Comparison of ENCODE assay signal across 16 mouse cellular contexts in genomic region chr15:13434608-13435007, GRCm38 (mm10).
"Had no signal": no experiment of that assay in that cellular context is flagged by ENCODE, and none has a peak within 500 bp of the region (broad histone marks: within the 10 kb centered on the region; RNA-seq: fewer than 3 reads in every experiment).

No protein-coding gene starts in this region.

- ATAC-seq: midbrain, embryonic 16.5 days had no signal

- H3K4me2 ChIP-seq: midbrain, embryonic 12.5 days; neural tube, embryonic 12.5 days had no signal

- H3K9me3 ChIP-seq: midbrain, embryonic 10.5 days; midbrain, embryonic 12.5 days; neural tube, embryonic 12.5 days had no signal

- H3K4me3 ChIP-seq: midbrain, embryonic 10.5 days; midbrain, embryonic 12.5 days; neural tube, embryonic 12.5 days had no signal

- H3K27ac ChIP-seq: liver, embryonic 14.5 days; midbrain, embryonic 10.5 days; midbrain, embryonic 12.5 days; neural tube, embryonic 12.5 days had no signal

- DNase-seq: lung, adult 2 months; lung, postnatal 14 days; midbrain, embryonic 14.5 days; retina, postnatal 1 day; right cerebral cortex, adult 18-20 months; right cerebral cortex, postnatal 25 days; right cerebral cortex, postnatal 4 days; spleen, adult 18-20 months; thymus, adult 18-20 months; thymus, postnatal 14 days; thymus, postnatal 36 days had no signal

- H3K27me3 ChIP-seq: midbrain, embryonic 12.5 days; neural tube, embryonic 12.5 days had no signal

- H3K9ac ChIP-seq: liver, embryonic 14.5 days; midbrain, embryonic 12.5 days; neural tube, embryonic 12.5 days had no signal

- H3K4me1 ChIP-seq: midbrain, embryonic 10.5 days; midbrain, embryonic 12.5 days; neural tube, embryonic 12.5 days had no signal

- H3K36me3 ChIP-seq: midbrain, embryonic 10.5 days; midbrain, embryonic 12.5 days; neural tube, embryonic 12.5 days had no signal
